Mouse (Mus musculus) frontal cortex, postnatal 25 days (tissue): Measurements from ENCODE around the gene Frmpd3.
"Not testable (repeated sequence)": the region's sequence is repeated elsewhere in the genome, so short reads cannot be mapped to it uniquely, and the experiment has no call there.

ENCODE experiments used
- DNase-seq, 2 experiments: peaks; one replicate each; pipeline ENCODE4 v3.0.0; 2022; ENCODE audit warnings: low spot score in 2 of 2

The Frmpd3 gene

GRCm38 (mm10) chrX:140341656-140342392, at the start of gene Frmpd3:
Gene Frmpd3, plus strand, starts transcription at chrX:140342263.
- no peak for DNase-seq

GRCm38 (mm10) chrX:140303731-140304130, 38.3 kb upstream of the Frmpd3 start:
- DNase-seq = no peak

GRCm38 (mm10) chrX:140305652-140306051, 36.4 kb upstream of the Frmpd3 start:
- DNase-seq = no peak

GRCm38 (mm10) chrX:140317931-140318330, 24.1 kb upstream of the Frmpd3 start:
- no peak for DNase-seq

- DNase-seq = no peak
These were observed 22.9 kb upstream of the Frmpd3 start for GRCm38 (mm10) chrX:140319131-140319530.

GRCm38 (mm10) chrX:140320671-140321070, 21.4 kb upstream of the Frmpd3 start:
- DNase-seq = not testable (repeated sequence)

- DNase-seq = no peak
These were observed 515 bp downstream of the Frmpd3 start for GRCm38 (mm10) chrX:140342393-140343163.

GRCm38 (mm10) chrX:140375628-140376027, 33.6 kb downstream of the Frmpd3 start:
- DNase-seq = no peak

- DNase-seq = peak in 1 of 2 experiments; percentile 5
These were observed 57.9 kb downstream of the Frmpd3 start for GRCm38 (mm10) chrX:140399986-140400385.

- DNase-seq = no peak
These were observed 60.8 kb downstream of the Frmpd3 start for GRCm38 (mm10) chrX:140402904-140403303.

GRCm38 (mm10) chrX:140406079-140406478, 64.0 kb downstream of the Frmpd3 start:
- no peak for DNase-seq

- DNase-seq = no peak
These were observed 64.4 kb downstream of the Frmpd3 start for GRCm38 (mm10) chrX:140406501-140406900.

- no peak for DNase-seq
These were observed 65.5 kb downstream of the Frmpd3 start for GRCm38 (mm10) chrX:140407593-140407992.

- DNase-seq = no peak
These were observed 76.4 kb downstream of the Frmpd3 start for GRCm38 (mm10) chrX:140418467-140418866.

GRCm38 (mm10) chrX:140427124-140427523, 85.1 kb downstream of the Frmpd3 start:
- no peak for DNase-seq

GRCm38 (mm10) chrX:140428252-140428651, 86.2 kb downstream of the Frmpd3 start:
- no peak for DNase-seq

- DNase-seq = no peak
These were observed 87.9 kb downstream of the Frmpd3 start for GRCm38 (mm10) chrX:140429985-140430384.

GRCm38 (mm10) chrX:140430506-140430905, 88.4 kb downstream of the Frmpd3 start:
- DNase-seq = peak in 1 of 2 experiments; percentile 13

- no peak for DNase-seq
These were observed 89.9 kb downstream of the Frmpd3 start for GRCm38 (mm10) chrX:140431981-140432380.

GRCm38 (mm10) chrX:140432786-140433185, 90.7 kb downstream of the Frmpd3 start:
- no peak for DNase-seq

- DNase-seq = no peak
These were observed 95.8 kb downstream of the Frmpd3 start for GRCm38 (mm10) chrX:140437906-140438305.

- DNase-seq = no peak
These were observed 103.5 kb downstream of the Frmpd3 start for GRCm38 (mm10) chrX:140445551-140445950.

- no peak for DNase-seq
These were observed 108.0 kb downstream of the Frmpd3 start for GRCm38 (mm10) chrX:140450071-140450470.
